Mouse (Mus musculus) layer of hippocampus, postnatal 36 days (tissue): ENCODE measurements at regions not wholly inside any gene's neighbourhood (a gene's known extent, or its start where the extent isn't known, plus 50 kb on each side); places are given as distances from the start of the nearest gene placed in this dataset.

Source experiments
- DNase-seq, 2 experiments: peaks; one replicate each; pipeline ENCODE4 v3.0.0; 2022

GRCm38 (mm10) chr15:36884671-36885365 is 122.8 kb downstream of the Zfp706 start:
- no peak for DNase-seq

- DNase-seq: no peak
Observed at GRCm38 (mm10) chr15:36884074-36884473, 123.5 kb downstream of the Zfp706 start.

- no peak for DNase-seq
Observed at GRCm38 (mm10) chr15:36883156-36883555, 124.4 kb downstream of the Zfp706 start.

GRCm38 (mm10) chr15:36881576-36881975 is 126.0 kb downstream of the Zfp706 start:
- no peak for DNase-seq

GRCm38 (mm10) chr15:36880602-36881001 is 127.0 kb downstream of the Zfp706 start:
- no peak for DNase-seq

GRCm38 (mm10) chr15:36879587-36879986 is 128.0 kb downstream of the Zfp706 start:
- no peak for DNase-seq

GRCm38 (mm10) chr15:36878960-36879359 is 128.6 kb downstream of the Zfp706 start:
- DNase-seq: no peak

GRCm38 (mm10) chr15:36878276-36878675 is 129.3 kb downstream of the Zfp706 start:
- DNase-seq: no peak

- DNase-seq: no peak
Observed at GRCm38 (mm10) chr15:36877501-36877900, 130.1 kb downstream of the Zfp706 start.

GRCm38 (mm10) chr15:36875980-36876778 is 131.4 kb downstream of the Zfp706 start:
- DNase-seq: no peak

- DNase-seq: no peak
Observed at GRCm38 (mm10) chr15:36874555-36874954, 133.0 kb downstream of the Zfp706 start.

- no peak for DNase-seq
Observed at GRCm38 (mm10) chr15:36873884-36874243, 133.7 kb downstream of the Zfp706 start.

GRCm38 (mm10) chr15:36873058-36873883 is 134.3 kb downstream of the Zfp706 start:
- DNase-seq: no peak

- no peak for DNase-seq
Observed at GRCm38 (mm10) chr15:36872566-36872965, 135.0 kb downstream of the Zfp706 start.

GRCm38 (mm10) chr15:36870717-36871116 is 136.9 kb downstream of the Zfp706 start:
- DNase-seq: no peak

- DNase-seq: no peak
Observed at GRCm38 (mm10) chr15:36870094-36870493, 137.5 kb downstream of the Zfp706 start.

GRCm38 (mm10) chr15:36866088-36866487 is 141.5 kb downstream of the Zfp706 start:
- no peak for DNase-seq

- DNase-seq: no peak
Observed at GRCm38 (mm10) chr15:36865332-36865731, 142.2 kb downstream of the Zfp706 start.

- DNase-seq: no peak
Observed at GRCm38 (mm10) chr15:36864046-36864445, 143.5 kb downstream of the Zfp706 start.

- no peak for DNase-seq
Observed at GRCm38 (mm10) chr15:36858711-36859110, 148.9 kb downstream of the Zfp706 start.

GRCm38 (mm10) chr15:36857622-36858021 is 150.0 kb downstream of the Zfp706 start:
- DNase-seq: no peak

- DNase-seq: no peak
Observed at GRCm38 (mm10) chr15:36855550-36856131, 151.9 kb downstream of the Zfp706 start.

GRCm38 (mm10) chr15:36854900-36855321 is 152.7 kb downstream of the Zfp706 start:
- DNase-seq: peak in 1 of 2 experiments; percentile 16
